Mouse (Mus musculus) bone marrow, adult 2 months (tissue): ENCODE results near the gene Zfp354a.

Experiments
- CTCF ChIP-seq: fragments of 200-500 bp; IDR thresholded peaks from 2 replicates; pipeline ENCODE4 v1.5.1; 2011; ENCODE audit warnings: low read length, control low read depth; ENCODE audit not compliant: control insufficient read depth, insufficient read depth
- POLR2A ChIP-seq: fragments of 200-500 bp; IDR thresholded peaks from 2 replicates; pipeline ENCODE4 v1.6.1; 2011; ENCODE audit warnings: low read depth, mild to moderate bottlenecking, control low read depth, low read length, borderline replicate concordance; ENCODE audit not compliant: control insufficient read depth

GRCm38 (mm10) chr11:51107261-51107660 lies 48.2 kb downstream of the Zfp354a start:
- TF ChIP-seq POLR2A: no peak
- TF ChIP-seq CTCF: no peak
